Mouse (Mus musculus): ENCODE results near the gene Ptpn5. TPM values are rescaled to one million over a fixed set of nuclear protein-coding genes. Genes with fewer than 3 reads are reported as not detected.

Gene Ptpn5
- total RNA-seq, 4 experiments from 2014 or later, result not detected

DNA sequence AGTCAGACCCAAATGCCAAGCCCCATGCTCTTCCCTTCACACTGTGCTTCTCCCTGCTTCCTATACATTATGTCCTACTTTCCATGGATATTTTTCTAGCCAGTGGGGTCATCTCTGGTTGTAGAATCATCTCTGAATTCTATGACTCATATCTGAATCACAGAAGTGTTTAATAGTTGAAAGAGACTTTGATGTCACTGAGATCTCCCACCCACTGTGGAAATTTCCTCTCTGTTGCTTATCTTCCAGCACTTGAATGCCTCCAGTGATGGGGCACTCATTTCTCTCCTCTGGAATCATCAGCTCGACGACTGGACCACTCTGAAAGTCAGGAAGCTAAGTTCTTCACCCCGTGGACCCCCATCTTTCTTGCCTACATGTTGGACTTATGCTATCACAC lies 22.4 kb downstream of the Ptpn5 start:
- no peak for DNase-seq (ENCODE audit: low spot score in 2 of 2)

DNA sequence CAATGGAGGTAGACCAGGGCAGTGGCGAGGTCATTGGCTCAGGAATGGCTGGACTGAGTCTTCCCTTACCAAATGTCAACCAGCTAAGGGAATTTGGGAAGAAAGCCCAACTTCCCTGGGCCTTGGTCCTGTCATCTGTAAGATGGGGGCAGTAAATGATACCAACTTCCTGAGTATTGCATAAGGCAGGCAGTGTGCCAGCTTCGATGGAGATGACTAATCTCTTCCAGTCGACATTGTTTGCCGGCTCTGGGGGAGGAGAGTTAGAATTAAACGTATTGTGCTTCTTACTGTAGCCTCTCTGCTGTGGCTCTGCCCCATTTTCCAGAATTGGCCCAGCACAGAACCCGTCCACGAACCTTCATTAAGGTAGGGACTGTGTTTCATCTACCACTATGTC lies 23.0 kb downstream of the Ptpn5 start:
- DNase-seq (ENCODE audit: low spot score in 2 of 2), result no peak

GRCm38 (mm10) chr7:47108779-47109189 lies 24.7 kb downstream of the Ptpn5 start:
- DNase-seq (ENCODE audit: low spot score in 2 of 2), result no peak

GRCm38 (mm10) chr7:47106949-47107348 lies 26.5 kb downstream of the Ptpn5 start:
- DNase-seq (ENCODE audit: low spot score in 2 of 2), result no peak

GRCm38 (mm10) chr7:47103671-47104414 lies 29.6 kb downstream of the Ptpn5 start:
- no peak for DNase-seq (ENCODE audit: low spot score in 2 of 2)

- no peak for DNase-seq (ENCODE audit: low spot score in 2 of 2)
Observed at GRCm38 (mm10) chr7:47102970-47103369, 30.5 kb downstream of the Ptpn5 start.

GRCm38 (mm10) chr7:47100615-47101014 lies 32.9 kb downstream of the Ptpn5 start:
- DNase-seq (ENCODE audit: low spot score in 2 of 2), result no peak

- DNase-seq (ENCODE audit: low spot score in 2 of 2), result no peak
Observed at GRCm38 (mm10) chr7:47099306-47099705, 34.2 kb downstream of the Ptpn5 start.

DNA sequence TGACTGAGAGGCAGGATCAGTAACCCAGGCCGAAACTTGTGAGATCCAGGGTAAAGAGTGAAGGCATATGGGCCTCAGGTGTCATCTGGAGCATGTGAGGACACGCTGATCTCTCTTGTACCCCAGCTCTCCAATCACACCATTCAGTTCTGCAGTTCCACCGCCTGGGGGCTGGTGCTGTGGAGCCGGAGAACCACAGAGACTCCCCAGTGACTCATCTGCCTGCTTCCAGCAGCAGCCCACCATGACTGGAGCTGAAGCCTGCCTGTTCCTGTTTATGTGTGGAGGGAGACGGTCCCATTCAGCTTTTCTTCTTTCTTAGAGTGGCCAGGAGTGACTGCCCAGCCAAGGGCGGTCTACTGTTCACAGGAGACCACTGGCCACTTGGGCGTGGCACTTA lies 35.4 kb downstream of the Ptpn5 start:
- no peak for DNase-seq (ENCODE audit: low spot score in 2 of 2)

DNA sequence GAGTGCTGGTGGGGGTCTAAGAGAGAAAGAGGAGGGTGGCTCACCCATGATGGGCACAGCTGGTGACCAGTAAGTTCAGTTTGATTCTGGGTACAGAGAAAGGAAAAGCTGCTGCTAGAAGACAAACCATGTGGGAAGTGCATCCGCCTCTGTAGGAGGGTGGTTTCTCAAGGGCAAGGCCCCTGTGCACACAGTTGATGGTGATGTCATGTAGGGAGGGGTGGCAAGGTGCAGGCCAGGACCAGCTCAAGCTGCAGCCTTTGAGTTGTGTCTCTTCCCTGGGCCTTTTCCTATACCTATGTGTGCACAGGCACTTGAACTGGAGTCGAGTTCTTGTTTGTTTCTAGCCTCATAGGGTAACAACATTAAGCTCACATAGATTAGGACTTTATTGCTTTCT lies 38.5 kb downstream of the Ptpn5 start:
- no peak for DNase-seq (ENCODE audit: low spot score in 2 of 2)

GRCm38 (mm10) chr7:47093935-47094334 lies 39.5 kb downstream of the Ptpn5 start:
- no peak for DNase-seq (ENCODE audit: low spot score in 2 of 2)

DNA sequence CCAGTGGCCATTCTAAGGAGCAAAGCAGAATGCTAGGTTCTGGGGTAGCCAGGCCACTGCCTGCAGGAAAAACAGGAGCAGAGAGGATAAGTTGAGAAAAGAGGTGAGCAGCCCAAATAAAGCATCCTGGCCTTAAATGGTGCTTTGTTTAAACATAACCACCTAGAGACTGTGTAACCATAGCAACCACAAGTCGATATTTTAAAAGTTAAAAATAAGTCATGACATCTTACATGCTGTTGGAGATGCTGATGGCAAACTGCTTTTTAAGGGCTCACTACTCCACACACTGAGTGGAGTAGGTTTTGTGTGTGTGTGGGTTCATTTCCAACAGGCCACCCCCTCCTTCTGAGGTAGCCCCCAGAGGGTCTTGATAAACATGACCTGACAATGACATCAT lies 48.4 kb downstream of the Ptpn5 start:
- DNase-seq (ENCODE audit: low spot score in 2 of 2), result no peak

GRCm38 (mm10) chr7:47081277-47081676 lies 52.2 kb downstream of the Ptpn5 start:
- DNase-seq (ENCODE audit: low spot score in 2 of 2), result peak; percentile 34 to 43

GRCm38 (mm10) chr7:47080868-47081267 lies 52.6 kb downstream of the Ptpn5 start:
- DNase-seq (ENCODE audit: low spot score in 2 of 2), result no peak

DNA sequence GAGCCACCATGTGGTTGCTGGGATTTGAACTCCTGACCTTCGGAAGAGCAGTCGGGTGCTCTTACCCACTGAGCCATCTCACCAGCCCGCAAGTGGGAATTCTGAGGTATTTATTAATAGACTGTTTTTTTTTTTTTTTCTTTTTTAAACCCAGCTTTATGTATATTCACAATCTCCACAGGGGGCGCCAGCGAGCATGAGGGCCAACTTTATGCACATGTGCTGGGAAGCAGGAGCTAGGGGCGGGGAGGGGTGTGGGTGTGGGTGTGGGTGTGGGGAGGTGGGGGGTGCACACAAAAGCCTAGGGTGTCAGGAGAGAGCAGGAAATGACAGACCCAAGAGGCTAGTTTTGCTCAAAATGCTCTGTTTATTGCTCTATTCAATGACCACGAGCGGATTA lies 56.0 kb downstream of the Ptpn5 start:
- no peak for DNase-seq (ENCODE audit: low spot score in 2 of 2)

DNA sequence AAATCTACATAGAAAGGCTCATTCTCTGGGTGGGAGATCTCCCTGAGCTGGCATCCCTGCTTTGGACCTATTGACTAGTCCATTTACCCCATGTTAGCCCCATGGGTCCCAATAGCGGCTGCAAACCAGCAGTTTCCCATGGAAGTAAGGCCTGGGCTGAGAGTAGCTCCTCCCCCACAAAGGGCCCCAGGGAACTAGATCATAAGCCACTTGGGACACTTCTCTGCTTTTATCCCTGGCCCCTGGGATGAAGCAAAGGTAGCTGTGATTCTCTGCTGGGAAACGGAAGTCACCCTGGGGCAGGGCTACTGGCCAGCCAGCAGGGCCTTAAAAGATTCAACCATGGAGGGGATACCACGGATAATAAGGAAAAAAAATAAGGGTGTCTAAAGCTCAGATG lies 56.8 kb downstream of the Ptpn5 start:
- no peak for DNase-seq (ENCODE audit: low spot score in 2 of 2)

GRCm38 (mm10) chr7:47076193-47076592 lies 57.3 kb downstream of the Ptpn5 start:
- no peak for DNase-seq (ENCODE audit: low spot score in 2 of 2)

GRCm38 (mm10) chr7:47073536-47074521 lies 59.7 kb downstream of the Ptpn5 start:
- DNase-seq (ENCODE audit: low spot score in 2 of 2), result no peak

DNA sequence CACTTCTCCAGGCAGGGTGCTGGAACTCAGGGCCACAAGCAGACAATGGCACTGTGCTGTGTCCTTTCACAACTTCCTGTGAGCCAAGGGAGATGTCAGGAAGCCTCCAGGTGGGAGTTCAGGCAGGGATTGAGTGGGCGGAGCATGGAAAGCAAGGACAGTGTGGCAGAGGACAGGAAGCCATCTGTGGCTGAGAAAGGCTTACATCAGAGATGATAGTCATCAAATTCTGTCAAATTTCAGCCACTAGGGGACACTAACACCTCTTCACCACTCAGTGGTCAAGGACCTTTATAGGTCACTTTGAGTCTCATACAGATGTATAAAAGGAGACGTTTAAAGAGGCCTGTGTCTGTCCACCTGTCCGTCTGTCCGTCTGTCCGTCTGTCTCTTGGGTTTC lies 60.9 kb downstream of the Ptpn5 start:
- no peak for DNase-seq (ENCODE audit: low spot score in 2 of 2)

GRCm38 (mm10) chr7:47067879-47068278 lies 65.6 kb downstream of the Ptpn5 start:
- no peak for DNase-seq (ENCODE audit: low spot score in 2 of 2)

- DNase-seq (ENCODE audit: low spot score in 2 of 2), result no peak
Observed at GRCm38 (mm10) chr7:47066942-47067341, 66.5 kb downstream of the Ptpn5 start.

GRCm38 (mm10) chr7:47061560-47061959 lies 71.9 kb downstream of the Ptpn5 start:
- DNase-seq (ENCODE audit: low spot score in 2 of 2), result no peak

All from gastrocnemius, adult 8-10 months (tissue).